Mouse (Mus musculus) MEL (cell line): ENCODE results near the gene Pygo2. TPM values are rescaled to one million over a fixed set of nuclear protein-coding genes. Genes with fewer than 3 reads are reported as not detected.
A peak's percentile ranks its signal among the peaks of the same experiment; 100 is the strongest.

Experiments
- DNase-seq: peaks from one replicate; pipeline ENCODE4 v3.0.0; 2011; ENCODE audit warnings: low read depth, low spot score
- H3K27ac ChIP-seq: 2 replicates; pipeline ENCODE4 v1.5.1; 2012; ENCODE audit warnings: low read depth, mild to moderate bottlenecking, control low read depth, low read length, moderate library complexity; ENCODE audit not compliant: control insufficient read depth
- H3K27me3 ChIP-seq, 2 experiments: fragments of 150-350 bp in 1 of 2; sonication (generic) in 1 of 2; 2 replicates each; pipeline ENCODE4 v1.6.1; 2012; ENCODE audit warnings: low read length in 2 of 2, mild to moderate bottlenecking in 2 of 2, improper control_type of control experiment in 1 of 2, moderate library complexity in 1 of 2; ENCODE audit not compliant: insufficient read depth in 2 of 2, control insufficient read depth in 1 of 2
- H3K36me3 ChIP-seq, 2 experiments: 2 replicates each; pipeline ENCODE4 v1.6.1; 2012 to 2014; ENCODE audit warnings: low read length in 2 of 2, improper control_type of control experiment in 1 of 2, inconsistent platforms in 1 of 2, mild to moderate bottlenecking in 1 of 2; ENCODE audit not compliant: insufficient read depth in 2 of 2, control insufficient read depth in 1 of 2
- H3K4me1 ChIP-seq, 2 experiments: fragments of 150-350 bp in 1 of 2; sonication (generic) in 1 of 2; 2 replicates each; pipeline ENCODE4 v1.6.1; 2012; ENCODE audit warnings: low read length in 2 of 2, improper control_type of control experiment in 1 of 2, mild to moderate bottlenecking in 1 of 2; ENCODE audit not compliant: insufficient read depth in 2 of 2, control insufficient read depth in 1 of 2
- H3K4me3 ChIP-seq, 2 experiments: fragments of 150-350 bp in 1 of 2; sonication (generic) in 1 of 2; 2 replicates each; pipeline ENCODE4 v1.5.1; 2012; ENCODE audit warnings: low read depth in 2 of 2, low read length in 2 of 2, mild to moderate bottlenecking in 2 of 2, moderate library complexity in 2 of 2, control low read depth in 1 of 2, improper control_type of control experiment in 1 of 2; ENCODE audit not compliant: control insufficient read depth in 1 of 2, insufficient read depth in 1 of 2
- H3K79me2 ChIP-seq: 2 replicates; pipeline ENCODE4 v1.6.1; 2012; ENCODE audit warnings: mild to moderate bottlenecking, low read length, moderate library complexity; ENCODE audit not compliant: control insufficient read depth, poor library complexity, insufficient read depth
- H3K9ac ChIP-seq: 2 replicates; pipeline ENCODE4 v1.6.1; 2012; ENCODE audit warnings: low read depth, mild to moderate bottlenecking, control low read depth, low read length, moderate library complexity; ENCODE audit not compliant: control insufficient read depth, poor library complexity, severe bottlenecking
- H3K9me3 ChIP-seq: fragments of 150-350 bp; sonication (generic); replicated peaks from 2 replicates; pipeline ENCODE4 v1.6.1; 2012; ENCODE audit warnings: mild to moderate bottlenecking, low read length, improper control_type of control experiment, moderate library complexity; ENCODE audit not compliant: insufficient read depth
- BHLHE40 ChIP-seq: IDR thresholded peaks from 2 replicates; pipeline ENCODE4 v1.6.1; 2012; ENCODE audit warnings: low read depth, mild to moderate bottlenecking, inconsistent platforms, low read length, improper control_type of control experiment, borderline replicate concordance
- CHD1 ChIP-seq: IDR thresholded peaks from 2 replicates; pipeline ENCODE4 v1.6.1; 2012; ENCODE audit warnings: low read depth, mild to moderate bottlenecking, inconsistent platforms, low read length, improper control_type of control experiment
- CTCF ChIP-seq, 3 experiments: IDR thresholded peaks in 2 of 3; conservative IDR thresholded peaks in 1 of 3; 2 replicates each; pipeline ENCODE4 v1.5.1; 2011 to 2012; ENCODE audit warnings: low read length in 3 of 3, low read depth in 2 of 3, mild to moderate bottlenecking in 2 of 3, improper control_type of control experiment in 1 of 3, inconsistent platforms in 1 of 3, mixed read lengths in 1 of 3, moderate library complexity in 1 of 3; ENCODE audit not compliant: control insufficient read depth in 1 of 3, insufficient read depth in 1 of 3, poor library complexity in 1 of 3, severe bottlenecking in 1 of 3
- ELF1 ChIP-seq: IDR thresholded peaks from 2 replicates; pipeline ENCODE4 v1.6.1; 2014; ENCODE audit warnings: low read depth, mild to moderate bottlenecking, inconsistent platforms, low read length, improper control_type of control experiment, moderate library complexity
- EP300 ChIP-seq, 2 experiments: IDR thresholded peaks; 2 replicates each; pipeline ENCODE4 v1.6.1; 2011; ENCODE audit warnings: improper control_type of control experiment in 2 of 2, low read length in 2 of 2, low read depth in 1 of 2, mild to moderate bottlenecking in 1 of 2
- ETS1 ChIP-seq: IDR thresholded peaks from 2 replicates; pipeline ENCODE4 v1.6.1; 2012; ENCODE audit warnings: low read depth, mild to moderate bottlenecking, inconsistent platforms, low read length, improper control_type of control experiment, moderate library complexity
- GABPA ChIP-seq: IDR thresholded peaks from 2 replicates; pipeline ENCODE4 v1.6.1; 2012; ENCODE audit warnings: low read depth, mild to moderate bottlenecking, inconsistent platforms, low read length, improper control_type of control experiment, moderate library complexity
- HCFC1 ChIP-seq: IDR thresholded peaks from 2 replicates; pipeline ENCODE4 v1.6.1; 2012; ENCODE audit warnings: low read depth, mild to moderate bottlenecking, inconsistent platforms, low read length, improper control_type of control experiment, moderate library complexity
- MAFK ChIP-seq: IDR thresholded peaks from 2 replicates; pipeline ENCODE4 v1.6.1; 2011; ENCODE audit warnings: low read depth, mild to moderate bottlenecking, low read length, improper control_type of control experiment, borderline replicate concordance
- MAX ChIP-seq: IDR thresholded peaks from 2 replicates; pipeline ENCODE4 v1.6.1; 2011; ENCODE audit warnings: low read length, improper control_type of control experiment
- MAZ ChIP-seq: IDR thresholded peaks from 2 replicates; pipeline ENCODE4 v1.6.1; 2012; ENCODE audit warnings: low read depth, mild to moderate bottlenecking, inconsistent platforms, low read length, improper control_type of control experiment
- MEF2A ChIP-seq: IDR thresholded peaks from 2 replicates; pipeline ENCODE4 v1.6.1; 2014; ENCODE audit warnings: low read depth, mild to moderate bottlenecking, inconsistent platforms, low read length, improper control_type of control experiment; ENCODE audit not compliant: poor library complexity, insufficient replicate concordance, severe bottlenecking; ENCODE audit errors: extremely low read depth
- POLR2A ChIP-seq, 2 experiments: IDR thresholded peaks; 2 replicates each; pipeline ENCODE4 v1.6.1; 2011 to 2012; ENCODE audit warnings: low read length in 2 of 2, mild to moderate bottlenecking in 2 of 2, control low read depth in 1 of 2, improper control_type of control experiment in 1 of 2, low read depth in 1 of 2, moderate library complexity in 1 of 2; ENCODE audit not compliant: control insufficient read depth in 1 of 2, insufficient read depth in 1 of 2, poor library complexity in 1 of 2
- POLR2AphosphoS2 ChIP-seq: IDR thresholded peaks from 2 replicates; pipeline ENCODE4 v1.6.1; 2011; ENCODE audit warnings: low read length, improper control_type of control experiment
- RAD21 ChIP-seq: IDR thresholded peaks from 2 replicates; pipeline ENCODE4 v1.6.1; 2011; ENCODE audit warnings: mild to moderate bottlenecking, low read depth, low read length, improper control_type of control experiment
- RCOR1 ChIP-seq: IDR thresholded peaks from 2 replicates; pipeline ENCODE4 v1.6.1; 2012; ENCODE audit warnings: low read depth, mild to moderate bottlenecking, inconsistent platforms, low read length, improper control_type of control experiment
- SIN3A ChIP-seq: IDR thresholded peaks from 2 replicates; pipeline ENCODE4 v1.6.1; 2012; ENCODE audit warnings: low read length, improper control_type of control experiment, inconsistent platforms
- TBP ChIP-seq: IDR thresholded peaks from 2 replicates; pipeline ENCODE4 v1.8.0; 2011; ENCODE audit warnings: low read depth, low read length, improper control_type of control experiment
- TCF12 ChIP-seq: IDR thresholded peaks from 2 replicates; pipeline ENCODE4 v1.6.1; 2014; ENCODE audit warnings: low read depth, mild to moderate bottlenecking, inconsistent platforms, low read length, improper control_type of control experiment, moderate library complexity
- USF2 ChIP-seq, 2 experiments: IDR thresholded peaks; 2 replicates each; pipeline ENCODE4 v1.6.1; 2011 to 2012; ENCODE audit warnings: improper control_type of control experiment in 2 of 2, low read length in 2 of 2, borderline replicate concordance in 1 of 2, inconsistent platforms in 1 of 2, low read depth in 1 of 2, mild to moderate bottlenecking in 1 of 2; ENCODE audit not compliant: insufficient read depth in 1 of 2
- ZC3H11A ChIP-seq: IDR thresholded peaks from 2 replicates; pipeline ENCODE4 v1.6.1; 2012; ENCODE audit warnings: low read depth, mild to moderate bottlenecking, inconsistent platforms, low read length, improper control_type of control experiment
- ZKSCAN1 ChIP-seq: IDR thresholded peaks from 2 replicates; pipeline ENCODE4 v1.6.1; 2012; ENCODE audit warnings: low read depth, mild to moderate bottlenecking, inconsistent platforms, low read length, improper control_type of control experiment, moderate library complexity
- ZMIZ1 ChIP-seq: IDR thresholded peaks from 2 replicates; pipeline ENCODE4 v1.6.1; 2012; ENCODE audit warnings: low read depth, mild to moderate bottlenecking, inconsistent platforms, low read length, improper control_type of control experiment, moderate library complexity
- polyA plus RNA-seq, 2 experiments: library from polyadenylated mRNA; stranded (reverse) in 1 of 2; unstranded in 1 of 2; fragments of >175 nt in 1 of 2; fragments of >200 nt in 1 of 2; gene quantifications; 2 replicates each; pipeline versions ENCODE4 v1.2.1 to v1.2.4; 2012; ENCODE audit warnings: low replicate concordance in 2 of 2, low read depth in 1 of 2; ENCODE audit not compliant: insufficient read length in 2 of 2, insufficient read depth in 1 of 2, missing spikeins in 1 of 2
- total RNA-seq: library from RNA; depleted of rRNA; stranded (reverse); fragments of 300-350 nt; gene quantifications from 2 replicates; pipeline ENCODE4 v1.2.3, GENCODE M21; 2012

The Pygo2 gene
- total and polyA plus RNA-seq, 3 experiments: 50.3 to 61.1 TPM; not detected in 1

GRCm38 (mm10) chr3:89390111-89390515, 39.9 kb upstream of the Pygo2 start:
- H3K4me3 ChIP-seq: no peak overlapping the region
- peaks cover 16% of the 10 kb centered on the region for H3K79me2 ChIP-seq
- DNase-seq: no peak
- peak overlapping the region; percentile 54 for H3K27ac ChIP-seq
- H3K9me3 ChIP-seq: no peaks in the 10 kb centered on the region
- H3K36me3 ChIP-seq: peaks cover 0 to 30% of the 10 kb centered on the region in 2 experiments; a peak in 2 of 4 replicates
- peak overlapping the region; percentile 32 for H3K9ac ChIP-seq
- H3K4me1 ChIP-seq: peaks cover 11 to 37% of the 10 kb centered on the region in 2 experiments
- no peak for TF ChIP-seq ELF1
- no peak for TF ChIP-seq USF2 (IDR thresholded peaks at IDR 0.05; ENCODE audit: borderline replicate concordance in 1 of 2, insufficient read depth in 1 of 2, low read depth in 1 of 2, low read length in 2 of 2)
- no peak; the same call in 1 of the 2 replicates for TF ChIP-seq MAZ
- TF ChIP-seq MAFK: no peak
- no peak for TF ChIP-seq GABPA
- no peak for TF ChIP-seq ZMIZ1
- TF ChIP-seq EP300 (IDR thresholded peaks at IDR 0.05; ENCODE audit: low read depth in 1 of 2, low read length in 2 of 2): no peak
- TF ChIP-seq MAX: no peak
- TF ChIP-seq MEF2A: no peak
- TF ChIP-seq CTCF (IDR thresholded peaks at IDR 0.05 in 2 of 3, conservative IDR thresholded peaks at IDR 0.05 in 1 of 3; ENCODE audit: control insufficient read depth in 1 of 3, insufficient read depth in 1 of 3, low read depth in 2 of 3, low read length in 3 of 3, poor library complexity in 1 of 3, severe bottlenecking in 1 of 3): no peak
- no peaks in the 10 kb centered on the region for H3K27me3 ChIP-seq

DNA sequence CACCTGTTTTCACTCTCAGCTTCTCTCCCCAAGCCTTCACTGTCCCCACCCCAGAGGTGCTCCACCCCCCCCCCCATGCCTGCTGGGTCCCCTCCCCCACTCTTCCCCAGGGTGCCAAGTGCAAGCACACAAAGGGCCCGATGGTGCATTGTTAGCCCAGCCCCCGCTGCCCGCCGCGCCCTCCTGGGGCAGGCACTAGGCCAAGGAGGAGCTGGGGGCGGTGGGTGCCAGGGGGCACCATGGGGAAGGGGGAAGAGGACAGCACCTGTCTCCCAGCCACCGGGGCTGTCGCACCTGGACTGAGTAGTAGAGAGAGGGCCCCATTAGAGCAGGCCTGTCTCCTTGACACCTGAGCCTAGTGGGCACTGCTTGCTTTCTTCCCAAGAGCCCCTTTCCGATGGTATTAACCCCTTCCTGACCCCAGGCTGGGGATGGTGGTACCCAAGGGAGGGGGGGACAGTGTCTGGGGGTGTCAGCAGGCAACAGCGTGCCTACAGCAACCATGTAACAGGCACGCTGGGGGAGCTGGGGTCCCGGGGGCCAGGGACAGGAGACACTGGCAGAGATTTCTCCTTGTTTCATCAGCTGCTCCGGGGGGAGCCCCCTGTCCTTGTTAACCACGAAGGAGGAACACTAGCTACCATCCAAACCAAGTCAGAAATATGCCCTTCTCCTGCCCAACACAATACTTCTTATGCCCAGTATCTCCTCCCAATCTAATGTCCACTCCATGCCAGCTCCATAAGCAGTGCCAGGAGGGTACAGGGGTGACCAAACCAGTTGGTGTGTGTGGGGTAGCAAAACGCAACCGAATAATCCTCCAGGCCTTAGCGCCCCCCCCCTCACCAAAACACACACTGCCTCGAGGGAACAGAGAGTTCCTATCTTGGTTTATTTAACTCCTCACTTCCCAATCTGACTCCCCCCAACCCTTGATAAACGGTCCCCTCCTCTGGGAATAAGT, 39.0 kb upstream of the Pygo2 start:
- Histone ChIP-seq H3K9me3 (no peaks in the 10 kb centered on the region), H3K79me2 (peaks cover 16% of the 10 kb centered on the region), H3K4me3 (peak overlapping the region; percentile 86 to 94), H3K9ac (peak overlapping the region; percentile 83), H3K4me1 (peaks cover 11 to 39% of the 10 kb centered on the region in 2 experiments), H3K36me3 (peaks cover 0 to 30% of the 10 kb centered on the region in 2 experiments; a peak in 2 of 4 replicates), H3K27me3 (no peaks in the 10 kb centered on the region), H3K27ac (peak overlapping the region; percentile 82)
- peak; percentile 72 for DNase-seq
- TF ChIP-seq ZC3H11A (no peak), POLR2A (IDR thresholded peaks at IDR 0.05; ENCODE audit: control insufficient read depth in 1 of 2, insufficient read depth in 1 of 2, low read depth in 1 of 2, low read length in 2 of 2, poor library complexity in 1 of 2) (no peak; a peak in 1 of 4 replicates), BHLHE40 (0 out of 2 replicates have a peak, but pooled peaks have one; percentile 13), EP300 (IDR thresholded peaks at IDR 0.05; ENCODE audit: low read depth in 1 of 2, low read length in 2 of 2) (peak; percentile 4 to 42; a peak in 2 of 4 replicates), RCOR1 (0 out of 2 replicates have a peak, but pooled peaks have one; percentile 13), SIN3A (peak; percentile 7; the same call in 1 of the 2 replicates), USF2 (IDR thresholded peaks at IDR 0.05; ENCODE audit: borderline replicate concordance in 1 of 2, insufficient read depth in 1 of 2, low read depth in 1 of 2, low read length in 2 of 2) (no peak), CTCF (IDR thresholded peaks at IDR 0.05 in 2 of 3, conservative IDR thresholded peaks at IDR 0.05 in 1 of 3; ENCODE audit: control insufficient read depth in 1 of 3, insufficient read depth in 1 of 3, low read depth in 2 of 3, low read length in 3 of 3, poor library complexity in 1 of 3, severe bottlenecking in 1 of 3) (no peak), ZKSCAN1 (no peak), CHD1 (no peak), ETS1 (no peak), TBP (no peak), RAD21 (no peak), MAX (no peak), POLR2AphosphoS2 (no peak), HCFC1 (no peak), ELF1 (0 out of 2 replicates have a peak, but pooled peaks have one; percentile 20), TCF12 (peak; percentile 3; the same call in 1 of the 2 replicates)
